Mouse (Mus musculus) monocyte, adult 2 months (primary cell): ENCODE data around the gene Entpd3.
"Not testable (repeated sequence)": the region's sequence is repeated elsewhere in the genome, so short reads cannot be mapped to it uniquely, and the experiment has no call there.

Source experiments
- DNase-seq, 2 experiments: peaks; one replicate each; pipeline ENCODE4 v3.0.0; 2022; ENCODE audit warnings: low spot score in 2 of 2, low read depth in 1 of 2

Entpd3 gene

GRCm38 (mm10) chr9:120533446-120533950 lies 6.1 kb upstream of the Entpd3 start:
- DNase-seq, result not testable (repeated sequence)

- DNase-seq, result no peak
Observed at GRCm38 (mm10) chr9:120541411-120541810, 1.8 kb downstream of the Entpd3 start.

- DNase-seq, result no peak
Observed at GRCm38 (mm10) chr9:120542241-120542640, 2.6 kb downstream of the Entpd3 start.

- no peak for DNase-seq
Observed at GRCm38 (mm10) chr9:120545994-120546393, 6.4 kb downstream of the Entpd3 start.

- no peak for DNase-seq
Observed at GRCm38 (mm10) chr9:120546482-120546881, 6.9 kb downstream of the Entpd3 start.

GRCm38 (mm10) chr9:120547026-120547668 lies 7.5 kb downstream of the Entpd3 start:
- no peak for DNase-seq

- DNase-seq, result no peak
Observed at GRCm38 (mm10) chr9:120550778-120551177, 11.2 kb downstream of the Entpd3 start.

- DNase-seq, result no peak
Observed at GRCm38 (mm10) chr9:120563590-120563989, 24.0 kb downstream of the Entpd3 start.

- DNase-seq, result no peak
Observed at GRCm38 (mm10) chr9:120564247-120564646, 24.6 kb downstream of the Entpd3 start.

GRCm38 (mm10) chr9:120566384-120566783 lies 26.8 kb downstream of the Entpd3 start:
- DNase-seq, result no peak

GRCm38 (mm10) chr9:120568917-120569316 lies 29.3 kb downstream of the Entpd3 start:
- no peak for DNase-seq

- no peak for DNase-seq
Observed at GRCm38 (mm10) chr9:120569721-120570333, 30.2 kb downstream of the Entpd3 start.

GRCm38 (mm10) chr9:120570334-120570725 lies 30.7 kb downstream of the Entpd3 start:
- DNase-seq, result no peak

- peak; percentile 95 to 97 for DNase-seq
Observed at GRCm38 (mm10) chr9:120570741-120571592, 31.3 kb downstream of the Entpd3 start, which contains the start of gene Rpl14. Gene Rpl14 (plus strand): TSS chr9:120571444.

GRCm38 (mm10) chr9:120571593-120572385 lies 32.2 kb downstream of the Entpd3 start:
- no peak for DNase-seq

GRCm38 (mm10) chr9:120575748-120576661 lies 36.4 kb downstream of the Entpd3 start:
- DNase-seq, result no peak

GRCm38 (mm10) chr9:120576662-120577013 lies 37.0 kb downstream of the Entpd3 start:
- no peak for DNase-seq

GRCm38 (mm10) chr9:120577133-120577651 lies 37.6 kb downstream of the Entpd3 start:
- peak; percentile 69 to 71 for DNase-seq

GRCm38 (mm10) chr9:120577706-120578405 lies 38.2 kb downstream of the Entpd3 start:
- DNase-seq, result no peak
